Mouse (Mus musculus) monocyte, adult 2 months (primary cell): ENCODE results near the gene Chmp2a.
"Not testable (repeated sequence)": the region's sequence is repeated elsewhere in the genome, so short reads cannot be mapped to it uniquely, and the experiment has no call there.

Experiments used
- DNase-seq, 2 experiments: peaks; one replicate each; pipeline ENCODE4 v3.0.0; 2022; ENCODE audit warnings: low spot score in 2 of 2, low read depth in 1 of 2

Gene Chmp2a

DNA sequence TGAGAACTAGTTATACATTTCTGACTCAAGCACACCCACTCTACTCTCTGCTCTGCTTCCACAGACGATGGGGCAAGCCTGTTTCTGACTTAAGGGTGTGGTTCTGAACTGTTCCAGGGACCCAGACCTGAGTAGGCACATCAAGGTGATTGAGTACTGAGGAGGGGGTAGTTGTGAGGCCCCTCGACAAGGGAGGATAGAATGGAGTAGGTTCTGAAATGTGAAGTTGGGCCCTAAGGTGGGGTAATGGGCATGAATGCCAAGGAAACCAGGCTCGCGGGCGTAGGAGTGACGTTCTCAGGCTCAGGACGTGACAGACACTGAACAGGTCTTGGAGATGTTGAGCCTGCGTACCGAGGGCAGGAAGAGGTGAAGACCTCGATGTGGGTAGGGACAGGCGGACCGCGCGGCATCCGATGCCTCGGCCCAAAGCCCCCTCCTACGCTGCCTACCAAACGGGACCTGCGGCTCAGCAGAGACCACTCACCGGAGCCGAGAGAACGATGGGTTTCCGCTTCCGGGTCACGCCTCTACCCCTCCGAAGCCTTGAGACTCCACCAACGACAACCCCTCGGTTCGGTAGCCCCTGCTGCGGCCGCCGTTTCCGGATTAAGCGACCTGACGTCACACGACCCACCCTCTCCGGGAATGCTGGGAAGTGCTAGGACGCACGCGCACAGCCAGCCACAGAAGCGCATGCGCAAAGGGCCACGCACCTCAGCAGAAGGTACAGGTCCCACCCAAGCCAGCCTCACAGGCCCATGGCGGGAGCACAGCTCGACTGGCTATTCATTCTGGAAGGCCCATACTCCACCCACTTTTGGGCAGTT lies at the start of gene Chmp2a:
Gene Chmp2a, minus strand, starts transcription at position 660 of the 830 bp plus-strand sequence.
- peak; percentile 78 to 85 for DNase-seq

DNA sequence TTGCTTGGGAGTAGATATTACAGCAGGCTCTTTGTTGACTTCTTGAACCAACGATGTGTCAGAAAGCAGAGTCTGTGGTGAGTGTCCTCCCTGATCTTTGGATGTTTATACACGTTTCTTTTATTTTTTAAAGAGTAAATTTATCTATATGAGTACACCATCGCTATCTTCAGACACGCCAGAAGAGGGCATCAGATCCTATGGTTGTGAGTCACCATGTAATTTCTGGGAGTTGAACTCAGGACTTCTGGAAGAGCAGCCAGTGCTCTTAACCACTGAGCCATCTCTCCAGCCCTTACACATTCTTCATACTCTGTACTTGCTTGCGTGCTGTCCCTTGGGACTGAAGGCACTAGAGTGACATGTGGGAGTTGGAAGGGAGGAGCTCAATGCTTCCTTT lies 37.7 kb upstream of the Chmp2a start:
- DNase-seq = no peak

DNA sequence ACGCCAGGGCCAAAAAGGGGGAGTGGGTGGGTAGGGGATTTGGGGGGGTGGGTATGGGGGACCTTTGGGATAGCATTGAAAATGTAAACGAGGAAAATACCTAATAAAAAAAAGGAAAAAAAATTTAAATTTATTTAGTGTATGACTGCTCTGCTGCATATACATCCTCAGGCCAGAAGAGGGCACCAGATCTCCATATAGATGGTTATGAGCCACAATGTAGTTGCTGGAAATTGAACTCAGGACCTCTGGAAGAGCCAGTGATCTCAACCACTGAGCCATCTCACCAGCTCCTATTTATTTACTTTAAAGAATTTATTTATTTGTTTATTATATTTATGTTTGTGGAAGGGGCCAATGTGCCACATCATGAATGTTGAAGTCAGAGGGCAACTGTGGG lies 28.8 kb upstream of the Chmp2a start:
- not testable (repeated sequence) for DNase-seq

DNA sequence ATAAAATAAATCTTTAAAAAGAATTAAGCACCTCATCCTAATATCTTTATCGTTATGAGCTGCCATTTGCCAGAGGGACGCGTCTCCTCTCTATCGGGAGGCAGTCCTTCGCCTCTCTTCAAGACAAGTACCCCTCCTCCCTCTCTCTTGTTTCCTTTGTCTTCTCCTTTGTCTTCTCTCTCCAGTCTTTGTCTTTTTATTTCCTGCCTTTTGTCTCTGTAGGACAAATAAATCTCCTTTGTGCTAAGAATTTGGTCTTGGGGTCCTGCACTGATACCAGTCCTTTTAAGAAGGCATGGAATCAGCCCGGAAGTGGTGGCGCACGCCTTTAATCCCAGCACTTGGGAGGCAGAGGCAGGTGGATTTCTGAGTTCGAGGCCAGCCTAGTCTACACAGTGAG lies 24.9 kb upstream of the Chmp2a start:
- DNase-seq = no peak

DNA sequence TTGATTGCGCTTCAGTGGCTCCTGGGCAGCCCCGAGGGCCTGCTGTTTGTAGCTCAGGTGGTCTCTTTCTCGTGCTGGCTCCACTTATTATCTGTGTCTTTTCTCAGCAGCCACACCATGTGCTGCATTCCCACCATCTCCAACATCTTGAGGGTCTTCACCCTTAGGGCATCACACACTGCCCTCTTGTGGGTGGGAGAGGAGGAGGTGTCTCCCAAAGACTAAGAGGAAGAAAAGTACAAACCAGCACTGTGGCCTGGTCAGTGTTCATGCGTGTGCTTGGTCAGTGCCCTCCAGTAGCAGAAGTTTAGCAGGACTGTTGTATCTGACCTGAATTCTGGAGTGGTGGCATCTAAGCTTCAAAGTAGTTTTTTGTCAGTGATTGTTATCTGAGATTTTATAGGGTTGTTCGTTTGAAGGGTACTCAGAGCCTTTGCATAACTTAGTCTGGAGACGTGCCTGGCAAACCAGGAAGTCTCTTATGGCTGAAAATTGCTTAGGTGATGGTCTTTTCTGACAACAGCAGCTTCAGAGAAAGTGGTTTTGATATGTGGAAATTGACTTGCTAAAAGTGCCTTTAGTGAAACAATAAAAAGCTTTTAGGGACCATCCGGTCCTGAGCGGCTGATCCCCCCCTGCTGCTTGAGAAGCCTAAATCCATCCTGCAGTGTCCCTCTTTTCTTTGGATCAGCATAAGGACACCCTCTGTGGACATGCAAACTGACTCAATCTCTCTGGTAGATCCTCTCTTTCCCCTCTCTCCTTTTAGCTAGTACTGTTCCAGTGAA lies 22.5 kb upstream of the Chmp2a start:
- no peak for DNase-seq

DNA sequence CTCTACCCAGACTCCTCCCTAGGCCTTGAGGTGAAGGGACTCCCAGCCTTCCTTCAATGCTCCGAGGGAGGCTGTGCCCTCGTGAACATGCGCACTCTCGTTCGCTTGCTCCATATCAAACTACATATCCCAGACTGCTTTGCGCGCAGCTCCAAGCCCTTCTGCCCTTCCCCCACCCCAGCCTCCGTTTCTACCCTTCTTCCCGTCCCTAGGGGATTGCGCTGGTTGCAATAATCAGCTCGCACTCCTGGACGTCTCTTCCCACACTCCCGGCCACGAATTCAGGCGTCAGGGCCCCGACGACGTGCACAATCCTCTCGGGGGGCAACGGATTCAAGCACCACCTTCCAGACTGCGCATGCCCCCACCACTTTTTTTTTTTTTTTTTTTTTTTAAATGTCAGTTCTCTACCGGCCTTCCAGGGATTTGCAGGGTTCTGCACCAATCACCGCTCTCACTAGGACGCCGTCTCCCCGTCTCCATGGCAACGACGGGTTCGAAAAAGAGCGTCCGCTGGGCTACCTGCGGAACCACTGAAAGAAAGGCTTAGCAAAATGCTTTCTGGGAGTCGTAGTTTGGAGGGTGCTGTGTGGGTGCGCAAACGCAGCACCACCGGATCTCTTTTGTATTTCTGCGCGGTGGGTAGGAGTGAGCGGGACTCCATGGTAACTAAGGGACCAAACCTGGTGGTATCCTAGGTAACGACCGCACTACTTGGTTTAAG lies 19.8 kb upstream of the Chmp2a start, which contains the start of gene Mzf1:
Gene Mzf1, minus strand, starts transcription at position 478 of the 724 bp plus-strand sequence.
- peak; percentile 56 to 82 for DNase-seq

DNA sequence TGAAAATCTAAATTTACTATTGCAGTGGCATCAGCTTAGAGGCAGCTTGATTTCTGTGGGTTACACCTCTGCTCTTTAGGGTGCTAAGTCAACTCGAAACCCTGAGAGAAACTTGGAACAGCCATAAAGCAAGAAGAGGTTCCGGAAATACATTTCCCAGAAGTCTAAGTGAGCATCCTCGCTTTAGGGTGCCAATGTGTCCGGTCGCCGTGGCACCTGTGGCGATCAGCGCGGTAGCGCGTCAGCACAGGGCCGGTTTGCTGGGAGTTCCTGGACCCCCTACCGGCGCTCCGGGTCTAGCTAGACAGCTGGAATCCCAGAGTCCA lies 19.3 kb upstream of the Chmp2a start:
- no peak for DNase-seq

DNA sequence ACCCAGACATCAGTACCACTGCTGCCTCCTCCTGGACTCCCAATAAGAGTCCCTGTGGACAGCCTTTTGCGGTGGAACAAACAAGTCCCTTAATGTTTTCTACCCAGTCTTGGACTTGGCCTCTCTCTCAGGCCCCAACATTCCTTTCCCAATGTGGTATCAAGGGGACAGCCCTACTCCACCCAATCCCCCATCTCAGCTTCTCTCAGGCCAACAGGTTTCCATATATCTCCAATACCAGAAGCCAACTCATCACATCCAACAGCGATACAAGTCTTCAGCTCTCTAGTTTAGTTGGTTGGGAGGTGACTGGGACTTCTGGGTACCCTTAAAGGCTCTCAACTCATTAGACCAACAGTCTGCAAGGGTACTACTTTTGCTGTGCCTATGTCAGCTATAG lies 18.9 kb upstream of the Chmp2a start:
- DNase-seq = no peak

DNA sequence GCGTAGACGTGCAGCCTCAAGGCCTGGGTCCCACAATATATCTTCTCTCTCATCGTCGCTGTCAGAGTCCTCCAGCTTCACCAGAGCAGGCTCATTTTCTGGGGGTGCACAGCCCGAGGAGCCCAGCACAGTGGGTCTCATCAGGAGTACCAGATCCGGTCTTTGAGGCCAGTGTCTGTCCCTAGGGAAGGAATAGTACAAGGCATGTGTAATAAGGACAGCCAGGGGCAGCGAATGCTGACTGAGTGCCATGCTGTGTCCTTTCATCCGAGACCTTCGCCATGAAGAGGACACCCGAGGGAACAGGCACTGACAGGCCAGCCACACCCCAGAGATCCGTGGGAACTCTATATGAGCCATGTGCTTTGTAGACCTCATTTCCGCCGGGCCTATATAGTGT lies 18.4 kb upstream of the Chmp2a start:
- no peak for DNase-seq

DNA sequence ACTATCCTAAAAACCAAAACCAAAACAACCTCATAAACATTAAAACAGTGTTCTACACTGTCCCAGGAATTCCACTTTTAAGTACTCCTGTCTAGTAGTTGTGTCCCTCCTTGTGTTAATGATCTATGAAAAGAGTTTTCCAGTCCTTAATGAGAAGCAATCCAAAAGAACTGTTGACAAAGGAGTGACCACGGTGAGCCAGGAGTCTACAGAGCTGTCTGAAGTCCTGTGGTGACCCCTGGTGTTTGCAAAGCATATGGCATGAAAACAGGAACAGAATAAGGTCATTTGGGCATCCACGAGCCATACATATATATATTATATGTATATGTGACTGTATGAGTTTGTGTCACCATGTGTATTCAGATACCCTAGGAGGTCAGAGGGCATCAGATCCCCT lies 11.5 kb upstream of the Chmp2a start:
- peak in 1 of 2 experiments; percentile 49 for DNase-seq

DNA sequence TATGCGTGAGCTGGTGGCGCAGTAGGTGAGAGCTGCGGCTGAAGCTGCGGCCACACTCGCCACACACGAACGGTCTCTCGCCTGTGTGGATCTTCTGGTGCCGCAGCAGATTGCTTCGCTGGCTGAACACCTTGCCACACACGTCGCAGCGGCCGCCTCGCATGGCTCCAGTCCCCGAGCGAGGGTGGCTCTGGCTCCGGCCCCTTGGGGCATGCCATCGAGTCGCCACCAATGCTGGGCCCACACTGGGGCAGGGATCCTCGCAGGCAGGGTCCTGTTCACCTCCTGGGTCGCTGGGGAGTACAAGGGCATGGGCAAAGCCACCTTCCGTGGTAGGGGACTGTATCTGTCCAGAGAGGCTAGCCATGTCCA lies 9.6 kb upstream of the Chmp2a start:
- DNase-seq = no peak

DNA sequence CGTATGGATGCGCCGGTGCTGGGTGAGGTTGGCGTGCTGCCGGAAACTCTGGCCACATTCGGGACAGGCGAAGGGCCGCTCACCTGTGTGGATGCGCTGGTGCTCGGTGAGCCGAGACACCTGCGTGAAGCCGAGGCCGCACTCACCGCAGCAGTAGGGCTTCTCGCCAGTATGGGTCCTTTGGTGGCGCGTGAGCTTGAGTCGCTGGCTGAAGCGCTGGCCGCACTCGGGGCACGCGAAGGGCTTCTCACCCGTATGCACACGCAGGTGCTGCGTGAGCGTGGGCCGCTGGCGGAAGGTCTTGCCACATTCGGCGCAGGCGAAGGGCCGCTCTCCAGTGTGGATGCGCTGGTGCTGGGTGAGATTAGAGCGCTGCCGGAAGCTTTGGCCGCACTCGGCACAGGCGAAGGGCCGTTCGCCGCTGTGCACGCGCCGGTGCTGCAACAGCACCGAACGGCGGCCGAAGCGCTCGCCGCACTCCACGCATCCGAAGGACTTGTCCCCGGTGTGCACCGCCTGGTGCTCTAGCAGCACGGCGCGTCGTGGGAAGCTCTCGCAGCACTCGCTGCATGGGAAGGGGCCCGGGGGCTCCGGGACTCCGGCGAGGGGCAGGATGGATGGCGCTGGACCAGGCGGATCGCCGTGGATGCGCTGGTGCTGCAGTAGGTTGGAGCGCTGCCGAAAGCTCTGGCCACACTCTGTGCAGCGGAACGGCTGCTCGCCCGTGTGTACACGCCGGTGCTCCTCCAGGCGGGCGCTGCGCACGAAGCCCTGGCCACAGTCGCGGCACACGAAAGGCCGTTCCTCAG lies 9.0 kb upstream of the Chmp2a start:
- DNase-seq = no peak

DNA sequence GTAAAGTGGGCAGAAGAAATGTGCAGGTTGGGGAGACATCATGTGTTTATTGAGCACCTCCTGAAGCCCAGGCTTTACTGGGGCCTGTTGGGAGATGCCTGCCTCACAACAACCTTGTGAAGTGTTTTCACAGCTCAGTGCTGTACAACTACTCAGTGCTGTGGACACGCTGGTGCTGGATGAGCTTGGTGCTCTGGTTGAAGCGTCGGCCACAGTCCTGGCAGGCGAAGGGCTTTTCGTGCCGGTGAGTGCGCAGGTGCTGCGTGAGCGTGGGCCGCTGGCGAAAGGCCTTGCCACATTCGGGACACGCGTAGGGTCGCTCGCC lies 8.5 kb upstream of the Chmp2a start:
- no peak for DNase-seq

DNA sequence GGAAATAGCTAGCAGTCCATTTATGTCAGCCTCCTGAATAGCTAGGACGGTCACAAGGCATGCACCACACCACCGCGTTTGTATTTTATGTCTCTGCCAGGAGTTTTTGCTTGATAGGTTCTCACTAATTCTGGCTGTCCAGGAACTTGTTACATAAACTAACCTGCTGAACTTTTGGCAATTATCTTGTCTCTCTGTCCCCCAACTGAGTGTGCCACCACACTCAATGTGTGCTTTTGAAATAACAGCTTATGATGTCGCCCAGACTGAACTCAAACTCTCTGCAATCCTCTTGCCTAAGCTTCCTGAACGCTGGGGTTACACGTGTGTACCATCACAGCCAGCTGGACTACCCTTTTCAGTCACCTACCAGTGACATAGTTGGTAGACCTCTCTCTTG lies 7.9 kb upstream of the Chmp2a start:
- no peak for DNase-seq

DNA sequence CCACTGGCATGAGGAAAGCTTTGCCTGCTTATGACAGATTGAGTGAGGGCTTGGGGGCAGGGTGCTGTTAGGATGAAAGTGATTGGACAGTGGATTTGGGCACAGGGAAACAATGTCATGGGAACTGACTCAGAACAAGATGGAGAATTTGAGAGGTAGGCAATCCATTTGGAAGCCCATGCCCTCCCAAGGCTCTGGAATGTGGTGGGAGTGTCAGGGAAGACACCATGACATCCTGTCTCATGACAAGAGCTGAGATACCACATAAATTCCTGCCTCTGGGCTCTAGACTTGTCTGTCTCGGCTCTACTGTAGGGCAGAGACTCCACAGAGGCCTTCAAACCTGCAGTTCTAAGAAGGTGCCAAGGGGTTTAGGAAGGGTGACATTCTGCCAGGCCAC lies 6.6 kb upstream of the Chmp2a start:
- DNase-seq = no peak

DNA sequence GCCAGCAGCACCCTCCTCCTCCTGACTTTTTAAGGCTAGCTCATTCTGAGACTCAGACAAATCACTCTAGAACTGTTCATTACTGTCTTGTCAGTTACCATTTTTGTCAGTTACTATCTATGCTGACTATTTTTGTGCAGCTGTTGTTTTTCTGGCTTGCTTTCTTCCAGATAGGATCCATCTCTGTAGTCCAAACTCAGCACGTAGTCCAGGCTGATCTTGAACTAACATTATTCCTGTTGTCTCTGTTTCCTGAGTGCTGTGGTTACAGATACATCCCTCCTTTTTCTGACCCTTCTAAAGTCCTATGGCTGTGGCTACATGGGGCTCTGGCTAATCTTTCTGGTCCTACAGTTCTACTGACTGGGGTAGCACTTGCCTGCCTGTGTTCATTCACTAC lies 4.6 kb upstream of the Chmp2a start:
- DNase-seq = no peak

DNA sequence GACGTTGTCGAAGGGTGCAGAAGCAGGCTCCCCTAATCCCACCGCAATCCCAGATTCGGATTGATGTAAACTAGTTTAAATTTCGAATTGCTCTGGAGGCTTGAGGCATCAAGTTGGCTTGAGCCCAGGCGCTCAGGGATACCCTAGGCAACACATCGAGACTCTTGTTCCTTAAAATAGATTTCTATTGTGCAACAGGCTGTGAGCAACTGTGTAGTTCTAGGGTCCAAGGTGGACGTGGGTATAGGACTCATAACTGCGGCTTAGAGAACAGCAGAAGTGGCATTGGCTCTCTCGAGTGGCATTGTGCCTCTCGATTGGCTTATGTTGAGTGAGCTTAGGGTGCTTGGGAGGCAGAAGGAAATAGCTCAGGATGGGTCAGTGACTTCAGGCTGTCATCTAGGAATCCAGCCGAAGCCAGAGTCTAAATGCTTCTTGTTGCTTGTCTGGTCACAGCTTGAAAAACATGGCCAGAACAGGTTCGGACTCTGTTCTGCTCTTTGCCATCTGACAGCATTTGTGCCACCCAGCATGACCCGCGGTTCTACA lies 4.1 kb upstream of the Chmp2a start:
- DNase-seq = no peak

DNA sequence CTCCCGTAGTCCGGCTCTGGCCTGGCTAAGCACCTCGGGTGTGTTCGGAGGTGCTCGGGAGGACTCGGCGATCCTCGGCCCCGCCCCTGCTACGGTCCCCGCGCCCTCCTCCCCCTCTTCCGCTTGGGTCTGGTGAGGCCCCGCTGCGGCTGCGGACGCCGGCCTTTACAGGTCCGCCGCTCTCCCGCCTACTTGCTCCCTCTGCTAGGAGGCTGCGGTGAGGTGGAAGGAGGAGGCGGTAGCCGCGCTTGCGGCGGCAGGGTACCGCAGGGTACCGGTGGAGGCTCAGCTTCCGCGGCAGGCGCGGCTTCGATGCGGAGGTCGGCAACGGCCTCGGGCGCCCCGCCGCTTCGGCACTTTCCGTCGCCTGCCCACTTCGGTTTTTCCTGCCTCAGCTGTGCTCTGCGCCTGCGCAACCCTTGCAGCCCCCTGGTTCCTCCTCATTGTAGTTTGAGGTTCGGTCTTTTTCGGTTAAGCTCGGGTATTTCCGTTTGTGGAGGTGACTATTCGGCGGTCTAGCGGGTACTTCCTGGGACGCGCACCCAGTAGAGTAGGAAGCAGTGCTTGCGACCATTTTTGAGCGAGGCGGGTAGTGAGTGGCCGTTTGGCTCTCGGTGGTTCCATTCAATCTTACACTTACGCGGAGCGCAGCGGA lies 3.4 kb upstream of the Chmp2a start, which contains the start of gene Ube2m:
Gene Ube2m, minus strand, starts transcription at position 375 of the 655 bp plus-strand sequence.
- DNase-seq = peak; percentile 87 to 94

DNA sequence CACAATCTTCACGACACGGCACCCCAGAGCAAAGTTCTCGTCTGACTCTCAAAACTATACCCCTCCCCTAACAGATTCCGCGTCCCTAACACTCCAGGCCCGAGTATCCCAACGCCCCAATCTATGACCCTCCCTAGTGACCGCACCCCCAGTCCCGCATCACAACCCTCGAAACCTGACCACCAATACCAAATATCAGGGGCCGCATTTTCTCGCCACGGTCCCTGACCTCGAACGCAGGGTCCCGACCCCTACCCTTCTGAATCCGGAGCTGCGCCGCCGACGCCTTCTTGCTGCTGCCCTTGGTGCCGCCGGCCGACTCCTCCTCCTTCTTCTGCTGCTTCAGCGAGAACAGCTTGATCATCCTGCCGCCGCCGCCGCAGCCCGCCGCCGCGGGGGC lies 2.8 kb upstream of the Chmp2a start:
- no peak for DNase-seq

DNA sequence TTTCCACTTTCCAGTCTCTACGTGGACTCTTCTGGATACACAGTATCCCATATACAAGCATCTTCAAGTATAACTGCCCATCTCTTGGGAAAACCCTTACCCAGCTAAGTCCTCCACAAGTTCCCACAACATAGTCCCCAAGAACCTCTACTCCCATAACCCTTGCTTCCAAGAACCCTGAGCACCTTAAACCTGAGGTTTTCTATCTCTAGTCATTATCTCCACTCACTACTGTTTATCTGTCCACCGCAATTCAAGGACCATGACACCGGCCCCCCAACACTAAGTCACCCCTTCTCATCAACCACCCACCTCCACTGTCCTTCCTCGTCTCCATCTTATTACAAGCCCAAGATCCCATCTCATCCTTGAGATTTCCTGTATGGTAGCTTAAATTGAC lies 2.2 kb upstream of the Chmp2a start:
- DNase-seq = no peak
